Mouse (Mus musculus): ENCODE data around the gene Ap1b1.

DNA sequence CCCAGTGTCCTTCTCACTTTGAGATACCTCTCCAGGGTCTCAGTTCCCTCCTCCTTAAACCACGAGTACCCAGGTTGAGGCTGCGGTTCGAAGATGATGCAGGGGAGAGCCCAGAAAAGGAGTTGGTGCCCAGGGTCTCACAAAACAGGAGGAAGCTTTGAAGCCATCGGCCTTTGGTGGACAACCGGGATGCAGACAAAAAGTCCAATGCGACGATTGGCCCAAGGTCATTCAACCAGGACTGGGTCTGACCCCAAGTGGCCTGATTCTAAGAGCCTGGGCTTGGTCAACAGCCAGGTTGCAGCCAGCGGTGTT is 70.9 kb downstream of the Ap1b1 start:
- TF ChIP-seq EP300 (IDR thresholded peaks at IDR 0.05; ENCODE audit: low read depth): no peak
- no peak for TF ChIP-seq CTCF (IDR thresholded peaks at IDR 0.05; ENCODE audit: low read depth)

Data from liver, postnatal 0 days (tissue).